Mouse (Mus musculus): ENCODE data around the gene Reep3.

GRCm38 (mm10) chr10:67050766-67051165, 46.0 kb downstream of the Reep3 start:
- TF ChIP-seq EP300 (IDR thresholded peaks at IDR 0.05; ENCODE audit: insufficient read depth, low read depth, low read length) = no peak
- TF ChIP-seq CTCF (IDR thresholded peaks at IDR 0.05; ENCODE audit: low read depth, low read length) = no peak
- TF ChIP-seq POLR2A (IDR thresholded peaks at IDR 0.05; ENCODE audit: insufficient read depth, low read length) = no peak

Measured in ES-Bruce4 (cell line).